Mouse (Mus musculus) intestine, embryonic 16.5 days (tissue): ENCODE results near the gene Rbm6. TPM values are rescaled to one million over a fixed set of nuclear protein-coding genes. Genes with fewer than 3 reads are reported as not detected.

ENCODE experiments used
- ATAC-seq: fragments of 200-750 bp; cut with Nextera tagmentation; 2 replicates; pipeline ENCODE4 v1.8.0; 2017; ENCODE audit warnings: moderate TSS enrichment, moderate library complexity
- H3K27ac ChIP-seq: fragments of 300-500 bp; sonication (generic); 2 replicates; pipeline ENCODE4 v1.5.1; 2014; ENCODE audit warnings: mild to moderate bottlenecking, low read length
- H3K27me3 ChIP-seq: fragments of 300-500 bp; sonication (generic); replicated peaks from 2 replicates; pipeline ENCODE4 v1.6.1; 2014; ENCODE audit warnings: low read length, control low read depth, mixed read lengths; ENCODE audit not compliant: control insufficient read depth, insufficient read depth
- H3K36me3 ChIP-seq: fragments of 300-500 bp; sonication (generic); 2 replicates; pipeline ENCODE4 v1.6.1; 2014; ENCODE audit warnings: low read length, control low read depth; ENCODE audit not compliant: control insufficient read depth, insufficient read depth
- H3K4me1 ChIP-seq: fragments of 300-500 bp; sonication (generic); 2 replicates; pipeline ENCODE4 v1.6.1; 2014; ENCODE audit warnings: low read length, control low read depth, mixed read lengths; ENCODE audit not compliant: control insufficient read depth, insufficient read depth
- H3K4me2 ChIP-seq: fragments of 300-500 bp; sonication (generic); 2 replicates; pipeline ENCODE4 v1.6.1; 2014; ENCODE audit warnings: low read depth, low read length, control low read depth
- H3K4me3 ChIP-seq: fragments of 300-500 bp; sonication (generic); 2 replicates; pipeline ENCODE4 v1.5.1; 2014; ENCODE audit warnings: mild to moderate bottlenecking, low read length
- H3K9ac ChIP-seq: fragments of 300-500 bp; sonication (generic); 2 replicates; pipeline ENCODE4 v1.6.1; 2014; ENCODE audit warnings: low read depth, low read length
- H3K9me3 ChIP-seq: fragments of 300-500 bp; sonication (generic); 2 replicates; pipeline ENCODE4 v1.6.1; 2016; ENCODE audit warnings: low read length, control low read depth; ENCODE audit not compliant: control insufficient read depth
- WGBS: fragments of 180-500 bp; shearing (Covaris S2); extraction: QIAGEN DNeasy Blood & Tissue Kit; methylation state at CpG from one replicate; pipeline ENCODE4 v1.1.7; 2014; 5-methylcytosine and 5-hydroxymethylcytosine counted together
- polyA plus RNA-seq: library from polyadenylated mRNA; unstranded; fragments of >200 nt; fragmentation: Nextera tagmentation; extraction: Ambion mirVana; gene quantifications from 2 replicates; pipeline ENCODE4 v1.2.1, GENCODE M21; 2015

The Rbm6 gene
- polyA plus RNA-seq, 1 experiment from 2014 or later: 55.4 TPM

DNA sequence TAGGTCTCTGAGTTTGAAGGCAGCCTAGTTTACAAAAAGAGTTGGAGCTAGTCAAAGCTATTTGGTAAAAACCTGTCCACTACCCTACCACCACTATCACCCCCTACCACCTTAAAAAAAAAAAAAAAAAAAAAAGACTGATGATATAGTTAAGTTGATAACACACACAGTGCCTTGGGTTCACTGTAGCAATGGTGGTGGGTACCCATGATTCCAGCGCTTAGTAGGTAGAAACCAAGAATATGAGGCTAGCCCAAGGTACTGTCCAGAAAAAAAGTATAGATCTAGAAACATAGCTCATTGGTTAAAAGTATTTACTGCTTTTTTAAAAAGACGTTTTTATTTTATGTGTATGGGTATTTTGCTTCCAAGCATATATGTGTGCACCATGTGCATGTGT, 30.3 kb downstream of the Rbm6 start:
- WGBS: 88% methylated on average over 2 of the region's 2 CpGs
- Histone ChIP-seq H3K4me3 (no peak overlapping the region), H3K27ac (no peak overlapping the region), H3K4me1 (no peaks in the 10 kb centered on the region), H3K27me3 (no peaks in the 10 kb centered on the region), H3K9ac (no peak overlapping the region), H3K4me2 (no peak overlapping the region), H3K9me3 (no peaks in the 10 kb centered on the region), H3K36me3 (no peaks in the 10 kb centered on the region)
- no peak for ATAC-seq

DNA sequence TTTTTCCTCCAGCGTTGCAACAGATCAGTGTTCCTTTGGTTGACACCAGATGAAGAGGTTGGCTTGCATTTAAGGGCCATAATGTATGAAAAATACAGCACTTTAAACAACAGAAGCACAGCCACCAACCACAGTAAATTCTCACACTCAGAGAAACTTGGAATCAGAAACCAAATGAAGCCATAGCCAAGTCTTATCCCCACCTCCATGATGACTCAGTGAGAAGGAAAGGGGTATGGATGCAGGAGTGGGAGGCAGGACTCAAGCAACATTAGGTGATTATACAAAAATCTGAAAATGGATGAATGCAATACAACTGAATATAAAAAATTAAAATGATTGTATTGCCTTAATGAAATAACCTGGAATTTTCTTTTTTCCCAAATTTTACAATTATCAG, 34.2 kb downstream of the Rbm6 start:
- no peak overlapping the region for H3K9ac ChIP-seq
- H3K27me3 ChIP-seq: no peaks in the 10 kb centered on the region
- ATAC-seq: no peak
- WGBS: 93% methylated on average over 1 of the region's 1 CpGs
- H3K4me2 ChIP-seq: no peak overlapping the region
- no peak overlapping the region for H3K27ac ChIP-seq
- no peaks in the 10 kb centered on the region for H3K4me1 ChIP-seq
- no peaks in the 10 kb centered on the region for H3K9me3 ChIP-seq
- no peak overlapping the region for H3K4me3 ChIP-seq
- H3K36me3 ChIP-seq: no peaks in the 10 kb centered on the region

DNA sequence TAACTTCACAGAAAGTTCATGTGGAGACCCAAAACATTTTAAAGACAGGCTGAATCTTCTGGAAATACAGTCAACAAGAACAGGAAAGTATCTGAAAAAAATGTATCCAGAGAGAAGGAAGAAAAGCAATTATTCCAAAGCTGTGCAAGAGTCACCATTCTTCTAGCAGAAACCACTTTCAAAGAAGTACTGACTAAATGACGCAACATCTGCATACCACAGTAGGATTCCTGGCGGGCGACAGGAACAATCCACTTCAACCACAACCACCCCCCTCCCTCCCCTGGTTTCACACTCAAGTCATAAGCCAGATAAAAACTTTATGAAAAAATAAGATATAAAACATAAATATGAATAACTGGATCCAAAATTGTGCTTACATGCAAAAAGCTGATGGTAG, 39.2 kb downstream of the Rbm6 start:
- Histone ChIP-seq H3K9ac (no peak overlapping the region), H3K36me3 (0 out of 2 replicates have a peak, but pooled peaks cover 2% of the 10 kb centered on the region), H3K27ac (no peak overlapping the region), H3K4me1 (no peaks in the 10 kb centered on the region), H3K9me3 (no peaks in the 10 kb centered on the region), H3K4me3 (no peak overlapping the region), H3K4me2 (no peak overlapping the region), H3K27me3 (no peaks in the 10 kb centered on the region)
- WGBS: 83% methylated on average over 3 of the region's 3 CpGs
- ATAC-seq: no peak

DNA sequence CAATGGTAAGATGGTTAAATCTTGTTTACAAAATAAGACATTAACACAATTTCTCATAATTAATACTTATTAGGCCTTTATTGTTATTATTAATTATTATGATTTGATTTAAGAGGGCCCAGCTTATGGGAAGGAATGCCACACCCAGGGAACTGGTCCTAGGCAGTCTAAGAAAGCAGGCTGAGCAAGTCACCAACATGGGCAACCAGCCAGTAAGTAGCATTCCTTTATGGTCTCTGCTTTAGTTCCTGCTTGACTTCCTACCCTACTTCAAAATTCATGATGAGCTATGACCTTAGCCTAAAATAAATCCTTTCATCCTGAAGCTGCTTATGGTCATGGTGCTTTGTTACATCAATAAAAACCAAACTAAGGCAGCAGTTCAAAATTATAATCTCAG, 41.3 kb downstream of the Rbm6 start:
- H3K27me3 ChIP-seq: no peaks in the 10 kb centered on the region
- no peak overlapping the region for H3K27ac ChIP-seq
- no peak overlapping the region for H3K9ac ChIP-seq
- no peak overlapping the region for H3K4me3 ChIP-seq
- no peak for ATAC-seq
- H3K4me2 ChIP-seq: no peak overlapping the region
- H3K9me3 ChIP-seq: no peaks in the 10 kb centered on the region
- no peaks in the 10 kb centered on the region for H3K4me1 ChIP-seq
- 0 out of 2 replicates have a peak, but pooled peaks cover 2% of the 10 kb centered on the region for H3K36me3 ChIP-seq

DNA sequence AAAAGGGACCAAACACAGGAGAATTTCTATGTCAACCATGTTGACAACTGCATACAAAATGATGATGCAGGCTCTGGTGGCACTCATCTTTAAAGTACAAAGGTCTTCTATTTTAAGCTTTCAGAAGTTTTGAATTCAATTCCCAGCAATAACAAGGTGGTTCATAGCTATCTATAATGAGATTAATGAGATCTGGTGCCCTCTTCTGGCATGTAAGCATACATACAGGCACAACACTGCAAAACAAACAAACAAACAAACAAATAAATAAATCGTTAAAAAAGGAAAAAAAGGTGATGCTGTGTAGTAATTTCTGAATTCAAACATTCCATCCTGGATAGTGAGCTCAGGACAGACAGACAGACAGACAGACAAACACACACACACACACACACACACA, 60.9 kb downstream of the Rbm6 start:
- WGBS: 83% methylated on average over 1 of the region's 1 CpGs
- Histone ChIP-seq H3K4me1 (no peaks in the 10 kb centered on the region), H3K27me3 (no peaks in the 10 kb centered on the region), H3K9ac (no peak overlapping the region), H3K27ac (no peak overlapping the region), H3K4me3 (no peak overlapping the region), H3K36me3 (no peaks in the 10 kb centered on the region), H3K4me2 (no peak overlapping the region), H3K9me3 (no peaks in the 10 kb centered on the region)
- no peak for ATAC-seq

DNA sequence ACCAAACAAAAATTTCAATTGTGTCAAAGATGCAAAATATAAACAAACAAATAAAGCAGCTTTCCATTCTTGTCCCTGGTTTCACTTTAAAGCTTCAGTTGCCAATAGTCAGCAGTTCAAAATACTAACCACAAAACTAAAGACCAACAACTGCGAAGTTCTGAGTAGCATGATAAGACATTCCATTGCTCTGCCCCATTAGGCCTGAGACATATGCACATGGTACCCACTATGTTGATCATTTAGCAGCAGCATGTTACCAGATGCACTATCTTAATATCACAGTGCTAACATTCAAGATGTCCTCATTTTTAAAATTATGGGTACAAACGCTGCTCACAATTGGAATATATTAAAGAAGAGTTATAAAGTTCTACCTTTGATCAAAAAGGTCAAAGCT, 62.1 kb downstream of the Rbm6 start:
- H3K9me3 ChIP-seq: no peaks in the 10 kb centered on the region
- H3K36me3 ChIP-seq: no peaks in the 10 kb centered on the region
- H3K4me3 ChIP-seq: no peak overlapping the region
- no peak overlapping the region for H3K4me2 ChIP-seq
- H3K9ac ChIP-seq: no peak overlapping the region
- H3K27me3 ChIP-seq: no peaks in the 10 kb centered on the region
- H3K27ac ChIP-seq: no peak overlapping the region
- H3K4me1 ChIP-seq: no peaks in the 10 kb centered on the region
- no peak for ATAC-seq
- 92% methylated on average over 2 of the region's 2 CpGs for WGBS

DNA sequence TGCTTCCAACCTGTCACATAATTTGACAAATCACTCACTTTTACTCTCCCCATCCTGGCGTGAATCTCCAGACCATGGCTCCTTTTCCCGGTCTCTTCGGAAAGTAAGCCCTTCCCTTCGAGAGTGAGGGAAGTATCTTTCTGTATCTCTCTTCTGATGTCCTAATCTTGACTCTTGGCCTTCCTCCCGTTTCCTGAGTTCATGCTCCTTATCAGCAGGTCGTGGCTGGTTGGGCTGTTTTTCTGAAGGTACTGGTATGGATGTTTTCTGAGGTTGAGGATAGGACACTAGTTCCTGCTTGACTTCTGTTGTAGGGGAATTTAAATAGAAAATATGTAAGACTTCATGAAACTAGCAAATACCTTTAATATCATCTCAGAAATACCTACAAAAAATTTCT, 81.3 kb downstream of the Rbm6 start:
- no peak overlapping the region for H3K4me3 ChIP-seq
- no peaks in the 10 kb centered on the region for H3K4me1 ChIP-seq
- no peak overlapping the region for H3K27ac ChIP-seq
- no peaks in the 10 kb centered on the region for H3K27me3 ChIP-seq
- H3K9ac ChIP-seq: no peak overlapping the region
- no peak overlapping the region for H3K4me2 ChIP-seq
- ATAC-seq: no peak
- no peaks in the 10 kb centered on the region for H3K9me3 ChIP-seq
- H3K36me3 ChIP-seq: peaks cover 14% of the 10 kb centered on the region; the same call in 1 of the 2 replicates
- 85% methylated on average over 6 of the region's 6 CpGs for WGBS

DNA sequence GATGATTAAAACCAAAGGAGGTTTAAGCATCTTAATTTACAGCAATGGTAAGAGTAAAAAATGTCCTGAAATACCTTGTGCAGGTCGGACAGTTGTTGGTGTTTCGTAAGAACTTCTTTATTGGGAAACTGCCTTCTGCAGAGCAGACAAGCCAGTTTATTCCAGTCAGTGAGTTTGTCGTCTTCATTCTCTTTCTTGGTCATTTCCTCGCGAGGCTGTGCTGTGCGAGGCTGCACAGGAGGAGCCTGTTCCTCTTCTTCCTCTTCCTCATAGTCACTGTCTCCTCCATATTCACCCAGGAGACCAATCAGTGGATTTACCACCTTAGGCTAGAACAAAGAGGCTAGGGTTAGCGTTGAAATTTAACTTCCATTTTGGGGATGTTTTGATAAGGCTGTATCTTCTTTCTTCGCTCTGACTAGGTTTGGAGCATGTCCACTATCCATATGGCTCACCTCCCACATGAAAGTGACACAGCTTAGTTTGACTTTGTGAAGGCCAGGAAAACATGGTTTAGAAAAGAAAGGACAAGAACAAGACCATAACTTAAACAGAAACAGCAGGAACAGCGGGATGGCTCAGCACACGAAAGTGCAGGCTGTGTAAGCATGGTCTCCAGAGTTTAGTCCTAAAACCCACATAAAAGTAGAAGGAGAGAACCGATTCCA, 90.4 kb downstream of the Rbm6 start:
- Histone ChIP-seq H3K4me1 (no peaks in the 10 kb centered on the region), H3K4me3 (no peak overlapping the region), H3K4me2 (no peak overlapping the region), H3K27ac (no peak overlapping the region), H3K27me3 (no peaks in the 10 kb centered on the region), H3K9ac (no peak overlapping the region), H3K36me3 (0 out of 2 replicates have a peak, but pooled peaks cover 9% of the 10 kb centered on the region), H3K9me3 (no peaks in the 10 kb centered on the region)
- WGBS: 93% methylated on average over 11 of the region's 11 CpGs
- no peak for ATAC-seq

DNA sequence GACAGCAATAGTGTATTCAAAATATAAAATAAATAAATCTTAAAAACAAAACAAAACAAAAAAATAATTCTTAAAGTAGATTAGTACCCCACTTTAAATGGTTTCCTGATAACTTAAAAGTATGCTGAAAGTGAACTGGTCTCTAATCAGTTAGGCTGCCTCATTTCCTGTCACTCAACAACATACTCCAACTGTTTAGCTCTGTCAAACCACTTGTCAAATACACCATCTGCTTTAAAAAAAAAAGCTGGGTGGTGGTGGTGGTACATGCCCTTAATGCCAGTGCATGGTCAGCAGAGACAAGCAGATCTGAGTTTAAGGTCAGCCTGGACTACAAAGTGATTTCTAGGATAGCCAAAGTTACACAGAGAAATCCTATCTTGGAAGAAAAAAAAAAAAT, 96.2 kb downstream of the Rbm6 start:
- H3K9me3 ChIP-seq: no peaks in the 10 kb centered on the region
- H3K4me2 ChIP-seq: no peak overlapping the region
- H3K27me3 ChIP-seq: no peaks in the 10 kb centered on the region
- H3K36me3 ChIP-seq: peaks cover 8% of the 10 kb centered on the region; the same call in 1 of the 2 replicates
- H3K4me1 ChIP-seq: no peaks in the 10 kb centered on the region
- no peak for ATAC-seq
- H3K9ac ChIP-seq: no peak overlapping the region
- H3K4me3 ChIP-seq: no peak overlapping the region
- H3K27ac ChIP-seq: no peak overlapping the region

DNA sequence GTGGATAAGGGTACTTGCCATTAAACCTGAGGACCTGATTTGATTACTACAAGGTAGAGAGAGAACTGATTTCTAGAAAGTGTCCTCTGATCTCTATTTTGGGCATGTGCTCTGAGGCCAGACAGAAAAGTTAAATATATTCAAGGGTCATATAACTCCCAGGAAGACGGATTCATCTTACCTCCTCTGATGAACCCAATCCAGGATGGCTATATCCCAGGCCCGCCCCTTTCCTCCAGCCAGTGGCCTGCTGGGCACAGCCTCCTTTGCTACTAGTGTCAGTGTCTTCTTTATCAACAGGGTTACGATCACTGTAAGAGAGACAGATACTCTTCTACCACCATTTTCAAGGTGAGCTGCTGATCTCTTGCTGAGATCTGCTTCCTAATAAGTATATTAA, 98.6 kb downstream of the Rbm6 start:
- no peak for ATAC-seq
- H3K4me1 ChIP-seq: 0 out of 2 replicates have a peak, but pooled peaks cover 4% of the 10 kb centered on the region

More for the DNA sequence above, 98.6 kb downstream of the Rbm6 start:
- H3K27ac ChIP-seq: no peak overlapping the region
- H3K4me2 ChIP-seq: no peak overlapping the region
- 90% methylated on average over 3 of the region's 3 CpGs for WGBS
- no peak overlapping the region for H3K9ac ChIP-seq
- no peaks in the 10 kb centered on the region for H3K27me3 ChIP-seq
- H3K9me3 ChIP-seq: no peaks in the 10 kb centered on the region
- H3K4me3 ChIP-seq: no peak overlapping the region
- peaks cover 6% of the 10 kb centered on the region; the same call in 1 of the 2 replicates for H3K36me3 ChIP-seq
